Mouse (Mus musculus) stomach, postnatal 0 days (tissue): ENCODE results near the gene Raf1. TPM values are rescaled to one million over a fixed set of nuclear protein-coding genes. Genes with fewer than 3 reads are reported as not detected.

Source experiments
- ATAC-seq: fragments of 200-750 bp; cut with Nextera tagmentation; 2 replicates; pipeline ENCODE4 v1.8.0; 2017; ENCODE audit not compliant: low FRiP score, low TSS enrichment
- DNase-seq: peaks from one replicate; pipeline ENCODE4 v3.0.0-alpha.2; 2016; ENCODE audit warnings: low spot score
- H3K27ac ChIP-seq: fragments of 300-500 bp; sonication (generic); replicated peaks from 2 replicates; pipeline ENCODE4 v1.5.1; 2014; ENCODE audit warnings: mild to moderate bottlenecking, control low read depth
- H3K27me3 ChIP-seq: fragments of 300-500 bp; sonication (generic); 2 replicates; pipeline ENCODE4 v1.6.1; 2014; ENCODE audit warnings: low read length; ENCODE audit not compliant: control insufficient read depth, insufficient read depth
- H3K36me3 ChIP-seq: fragments of 300-500 bp; sonication (generic); 2 replicates; pipeline ENCODE4 v1.6.1; 2014; ENCODE audit warnings: low read length, mixed read lengths; ENCODE audit not compliant: control insufficient read depth, insufficient read depth
- H3K4me1 ChIP-seq: fragments of 300-500 bp; sonication (generic); replicated peaks from 2 replicates; pipeline ENCODE4 v1.6.1; 2014; ENCODE audit warnings: antibody characterized with exemption; ENCODE audit not compliant: control insufficient read depth, insufficient read depth
- H3K4me2 ChIP-seq: fragments of 300-500 bp; sonication (generic); replicated peaks from 2 replicates; pipeline ENCODE4 v1.6.1; 2014; ENCODE audit warnings: low read depth, mild to moderate bottlenecking, control low read depth, moderate library complexity
- H3K4me3 ChIP-seq: fragments of 300-500 bp; sonication (generic); 2 replicates; pipeline ENCODE4 v1.5.1; 2014; ENCODE audit warnings: low read depth, low read length, control low read depth
- H3K9ac ChIP-seq: fragments of 300-500 bp; sonication (generic); 2 replicates; pipeline ENCODE4 v1.6.1; 2014; ENCODE audit warnings: mild to moderate bottlenecking, low read length, control low read depth, mixed read lengths
- H3K9me3 ChIP-seq: fragments of 300-500 bp; sonication (generic); 2 replicates; pipeline ENCODE4 v1.6.1; 2016; ENCODE audit warnings: low read length; ENCODE audit not compliant: control insufficient read depth
- CTCF ChIP-seq: IDR thresholded peaks from 2 replicates; pipeline ENCODE4 v1.5.1; 2016; ENCODE audit warnings: antibody characterized with exemption, low read depth, mild to moderate bottlenecking, moderate library complexity
- EP300 ChIP-seq: optimal IDR thresholded peaks from 2 replicates; pipeline ENCODE3; 2016; ENCODE audit warnings: antibody characterized with exemption
- WGBS: fragments of 180-500 bp; shearing (Covaris S2); extraction: QIAGEN DNeasy Blood & Tissue Kit; methylation state at CpG from one replicate; pipeline ENCODE4 v1.1.7; 2014; 5-methylcytosine and 5-hydroxymethylcytosine counted together
- polyA plus RNA-seq: library from polyadenylated mRNA; unstranded; fragments of >200 nt; fragmentation: Nextera tagmentation; extraction: Ambion mirVana; gene quantifications from 2 replicates; pipeline ENCODE4 v1.2.1, GENCODE M21; 2015

The Raf1 gene
- polyA plus RNA-seq, 1 experiment from 2014 or later = 67.1 TPM

GRCm38 (mm10) chr6:115619818-115620217 is 56.6 kb downstream of the Raf1 start:
- no peak overlapping the region for H3K4me3 ChIP-seq
- no peak for TF ChIP-seq CTCF
- no peak for TF ChIP-seq EP300
- no peaks in the 10 kb centered on the region for H3K4me1 ChIP-seq
- ATAC-seq (no peak), DNase-seq (no peak)
- no peaks in the 10 kb centered on the region for H3K9me3 ChIP-seq
- peaks cover 46% of the 10 kb centered on the region for H3K36me3 ChIP-seq
- H3K27me3 ChIP-seq = no peaks in the 10 kb centered on the region
- H3K9ac ChIP-seq = no peak overlapping the region
- 85% methylated on average over 10 of the region's 10 CpGs for WGBS
- H3K4me2 ChIP-seq = no peak overlapping the region
- H3K27ac ChIP-seq = no peak overlapping the region

- Histone ChIP-seq H3K27ac (no peak overlapping the region), H3K4me3 (no peak overlapping the region), H3K4me2 (no peak overlapping the region), H3K4me1 (no peaks in the 10 kb centered on the region), H3K9me3 (no peaks in the 10 kb centered on the region), H3K27me3 (no peaks in the 10 kb centered on the region), H3K9ac (no peak overlapping the region), H3K36me3 (peaks cover 40% of the 10 kb centered on the region)
- WGBS = 71% methylated on average over 3 of the region's 3 CpGs
- 0 out of 2 replicates have a peak, but pooled peaks have one; percentile 32 for ATAC-seq
- no peak for DNase-seq
- TF ChIP-seq EP300 = no peak
- peak; percentile 8; the same call in 1 of the 2 replicates for TF ChIP-seq CTCF
These were observed 60.5 kb downstream of the Raf1 start for GRCm38 (mm10) chr6:115615983-115616382.

GRCm38 (mm10) chr6:115613793-115614192 is 62.6 kb downstream of the Raf1 start:
- H3K36me3 ChIP-seq = peaks cover 35% of the 10 kb centered on the region
- H3K4me1 ChIP-seq = no peaks in the 10 kb centered on the region
- no peak for ATAC-seq
- no peaks in the 10 kb centered on the region for H3K27me3 ChIP-seq
- H3K27ac ChIP-seq = no peak overlapping the region
- no peaks in the 10 kb centered on the region for H3K9me3 ChIP-seq
- H3K9ac ChIP-seq = no peak overlapping the region
- no peak for TF ChIP-seq EP300
- no peak for TF ChIP-seq CTCF
- no peak for DNase-seq
- H3K4me2 ChIP-seq = no peak overlapping the region
- H3K4me3 ChIP-seq = no peak overlapping the region

- Histone ChIP-seq H3K4me2 (no peak overlapping the region), H3K9ac (no peak overlapping the region), H3K4me3 (no peak overlapping the region), H3K36me3 (peaks cover 15% of the 10 kb centered on the region), H3K4me1 (no peaks in the 10 kb centered on the region), H3K27ac (no peak overlapping the region), H3K9me3 (no peaks in the 10 kb centered on the region), H3K27me3 (no peaks in the 10 kb centered on the region)
- no peak for TF ChIP-seq CTCF
- TF ChIP-seq EP300 = no peak
- no peak for ATAC-seq
- no peak for DNase-seq
- WGBS = 92% methylated on average over 5 of the region's 5 CpGs
These were observed 66.1 kb downstream of the Raf1 start for GRCm38 (mm10) chr6:115610301-115610700.

GRCm38 (mm10) chr6:115609121-115609520 is 67.3 kb downstream of the Raf1 start:
- TF ChIP-seq CTCF (peak; percentile 72), EP300 (no peak)
- Histone ChIP-seq H3K4me1 (no peaks in the 10 kb centered on the region), H3K9ac (no peak overlapping the region), H3K4me3 (no peak overlapping the region), H3K27me3 (no peaks in the 10 kb centered on the region), H3K36me3 (peaks cover 11% of the 10 kb centered on the region), H3K9me3 (no peaks in the 10 kb centered on the region), H3K27ac (no peak overlapping the region), H3K4me2 (no peak overlapping the region)
- 75% methylated on average over 3 of the region's 3 CpGs for WGBS
- ATAC-seq (no peak), DNase-seq (peak; percentile 47)

- no peak for ATAC-seq
- no peak for DNase-seq
- H3K4me1 ChIP-seq = 0 out of 2 replicates have a peak, but pooled peaks cover 3% of the 10 kb centered on the region
- H3K36me3 ChIP-seq = peaks cover 4% of the 10 kb centered on the region; the same call in 1 of the 2 replicates
- no peak overlapping the region for H3K4me2 ChIP-seq
- H3K4me3 ChIP-seq = no peak overlapping the region
- 73% methylated on average over 4 of the region's 4 CpGs for WGBS
- no peak overlapping the region for H3K27ac ChIP-seq
- no peaks in the 10 kb centered on the region for H3K27me3 ChIP-seq
- H3K9me3 ChIP-seq = no peaks in the 10 kb centered on the region
- no peak overlapping the region for H3K9ac ChIP-seq
- no peak for TF ChIP-seq EP300
- TF ChIP-seq CTCF = no peak
These were observed 69.0 kb downstream of the Raf1 start for GRCm38 (mm10) chr6:115607429-115607828.
